Mouse (Mus musculus): ENCODE results near the gene Pak1. TPM values are rescaled to one million over a fixed set of nuclear protein-coding genes. Genes with fewer than 3 reads are reported as not detected.

Pak1 gene
- polyA plus RNA-seq, 1 experiment from 2014 or later, result 121 TPM

DNA sequence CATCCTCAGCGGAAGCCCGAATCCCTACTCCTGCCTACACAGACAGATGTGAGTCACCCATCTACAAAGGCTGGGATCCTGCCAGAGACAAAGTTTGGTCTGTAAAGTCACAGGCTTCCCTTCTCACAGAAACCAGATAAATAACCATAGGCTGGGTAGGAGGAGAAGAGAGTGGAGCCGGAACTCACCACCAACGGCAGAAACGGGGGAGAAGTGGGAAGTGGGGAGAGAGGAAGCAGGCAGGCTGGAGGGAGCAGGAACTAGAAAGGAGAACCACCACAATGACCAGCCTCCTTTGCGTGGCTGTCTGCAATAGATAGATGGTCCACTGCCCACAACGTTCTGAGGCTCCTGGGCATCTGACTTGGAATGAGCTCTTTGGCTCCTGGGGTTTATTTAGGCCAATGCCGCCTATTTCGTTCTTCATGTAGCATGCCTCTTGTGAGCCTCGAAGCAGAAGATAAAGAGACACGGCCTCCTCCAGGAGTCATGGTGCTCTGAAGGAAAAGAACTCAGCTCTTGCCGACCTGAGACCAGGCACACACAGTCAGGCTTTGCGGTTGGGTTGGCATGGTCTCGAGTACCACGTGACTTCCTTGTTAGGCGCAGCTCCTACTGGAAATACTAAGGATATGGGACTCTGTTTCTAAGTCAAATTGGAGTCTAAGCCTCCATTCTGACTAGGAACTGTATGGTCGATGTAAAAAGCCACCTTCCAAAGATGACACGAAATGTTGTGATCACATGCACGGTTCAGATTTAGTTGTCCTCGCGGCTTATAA, 23.0 kb upstream of the Pak1 start:
- H3K36me3 ChIP-seq, result no peaks in the 10 kb centered on the region
- H3K27me3 ChIP-seq, result no peaks in the 10 kb centered on the region
- H3K27ac ChIP-seq (replicated peaks), result no peak overlapping the region
- 94% methylated on average over 21 of the region's 21 CpGs for WGBS
- no peaks in the 10 kb centered on the region for H3K4me1 ChIP-seq
- H3K4me3 ChIP-seq, result no peak overlapping the region
- H3K4me2 ChIP-seq (replicated peaks), result no peak overlapping the region
- no peak overlapping the region for H3K9ac ChIP-seq (replicated peaks)
- ATAC-seq (ENCODE audit: low FRiP score, low read depth), result no peak
- H3K9me3 ChIP-seq, result no peaks in the 10 kb centered on the region

- Histone ChIP-seq H3K4me3 (no peak overlapping the region), H3K9ac (replicated peaks) (no peak overlapping the region), H3K4me1 (no peaks in the 10 kb centered on the region), H3K4me2 (replicated peaks) (no peak overlapping the region), H3K36me3 (no peaks in the 10 kb centered on the region), H3K27me3 (no peaks in the 10 kb centered on the region), H3K27ac (replicated peaks) (no peak overlapping the region), H3K9me3 (no peaks in the 10 kb centered on the region)
- no peak for ATAC-seq (ENCODE audit: low FRiP score, low read depth)
- 86% methylated on average over 5 of the region's 5 CpGs for WGBS
Measured at GRCm38 (mm10) chr7:97765963-97766347, 22.4 kb upstream of the Pak1 start.

- Histone ChIP-seq H3K4me3 (no peak overlapping the region), H3K4me1 (no peaks in the 10 kb centered on the region), H3K9ac (replicated peaks) (no peak overlapping the region), H3K36me3 (no peaks in the 10 kb centered on the region), H3K27ac (replicated peaks) (no peak overlapping the region), H3K4me2 (replicated peaks) (no peak overlapping the region), H3K9me3 (no peaks in the 10 kb centered on the region), H3K27me3 (no peaks in the 10 kb centered on the region)
- no peak for ATAC-seq (ENCODE audit: low FRiP score, low read depth)
- 84% methylated on average over 9 of the region's 9 CpGs for WGBS
Measured at GRCm38 (mm10) chr7:97766406-97767166, 21.8 kb upstream of the Pak1 start.

DNA sequence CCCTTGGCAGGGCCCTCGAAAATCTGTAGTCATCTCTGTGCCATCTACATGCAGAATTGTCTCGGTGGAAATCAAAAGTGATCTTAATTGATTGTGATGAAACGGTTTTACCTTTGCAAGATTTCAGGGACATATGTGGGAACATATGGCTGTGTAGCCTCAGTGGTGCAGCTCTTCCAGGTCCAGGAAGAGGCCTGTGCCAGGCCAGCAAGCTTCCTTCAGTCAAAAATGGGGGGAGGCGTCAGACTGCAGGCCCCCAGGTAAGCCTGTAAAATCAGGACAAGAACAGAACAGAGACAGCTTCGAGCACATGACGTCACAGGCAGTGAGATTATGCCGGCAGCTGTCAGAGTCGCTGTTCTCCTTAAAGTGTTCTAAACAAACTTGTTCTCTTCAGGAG, 20.5 kb upstream of the Pak1 start:
- Histone ChIP-seq H3K9ac (replicated peaks) (no peak overlapping the region), H3K36me3 (no peaks in the 10 kb centered on the region), H3K9me3 (no peaks in the 10 kb centered on the region), H3K27ac (replicated peaks) (no peak overlapping the region), H3K4me2 (replicated peaks) (no peak overlapping the region), H3K4me1 (no peaks in the 10 kb centered on the region), H3K4me3 (no peak overlapping the region), H3K27me3 (no peaks in the 10 kb centered on the region)
- 86% methylated on average over 8 of the region's 8 CpGs for WGBS
- ATAC-seq (ENCODE audit: low FRiP score, low read depth), result no peak

GRCm38 (mm10) chr7:97769020-97769419, 19.3 kb upstream of the Pak1 start:
- Histone ChIP-seq H3K4me1 (no peaks in the 10 kb centered on the region), H3K9ac (replicated peaks) (no peak overlapping the region), H3K9me3 (no peaks in the 10 kb centered on the region), H3K27ac (replicated peaks) (no peak overlapping the region), H3K4me3 (no peak overlapping the region), H3K4me2 (replicated peaks) (no peak overlapping the region), H3K27me3 (no peaks in the 10 kb centered on the region), H3K36me3 (no peaks in the 10 kb centered on the region)
- WGBS, result 81% methylated on average over 4 of the region's 4 CpGs
- no peak for ATAC-seq (ENCODE audit: low FRiP score, low read depth)

- ATAC-seq (ENCODE audit: low FRiP score, low read depth), result no peak
Measured at GRCm38 (mm10) chr7:97770841-97771620, 17.3 kb upstream of the Pak1 start.

DNA sequence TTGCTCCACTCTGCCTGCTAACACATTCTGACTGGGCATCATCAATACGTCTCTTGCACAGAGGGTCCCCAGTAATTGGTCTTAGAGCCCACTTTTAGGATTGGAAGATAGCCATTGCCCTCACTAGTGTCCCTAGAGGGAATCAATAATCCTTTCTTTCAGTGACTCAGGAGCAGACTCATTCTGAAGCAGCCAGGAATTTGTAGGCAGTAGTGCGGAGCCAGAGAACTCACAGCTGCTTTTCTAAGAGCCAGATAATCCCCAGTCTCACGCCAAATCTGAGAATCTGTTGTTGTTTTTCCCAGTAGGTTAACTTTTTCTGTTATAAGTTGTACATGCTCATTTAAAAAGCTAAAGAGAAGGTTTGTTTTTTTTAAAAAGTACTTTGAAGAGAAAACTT, 13.0 kb upstream of the Pak1 start:
- no peak for ATAC-seq (ENCODE audit: low FRiP score, low read depth)
- Histone ChIP-seq H3K27ac (replicated peaks) (no peak overlapping the region), H3K27me3 (no peaks in the 10 kb centered on the region), H3K4me1 (no peaks in the 10 kb centered on the region), H3K4me2 (replicated peaks) (no peak overlapping the region), H3K36me3 (no peaks in the 10 kb centered on the region), H3K9me3 (no peaks in the 10 kb centered on the region), H3K4me3 (no peak overlapping the region), H3K9ac (replicated peaks) (no peak overlapping the region)
- 10% methylated on average over 3 of the region's 3 CpGs for WGBS

More at GRCm38 (mm10) chr7:97770841-97771620, 17.3 kb upstream of the Pak1 start:
- Histone ChIP-seq H3K9ac (replicated peaks) (no peak overlapping the region), H3K4me3 (no peak overlapping the region), H3K4me1 (no peaks in the 10 kb centered on the region), H3K27ac (replicated peaks) (no peak overlapping the region), H3K36me3 (no peaks in the 10 kb centered on the region), H3K4me2 (replicated peaks) (no peak overlapping the region), H3K9me3 (no peaks in the 10 kb centered on the region), H3K27me3 (no peaks in the 10 kb centered on the region)
- 87% methylated on average over 6 of the region's 6 CpGs for WGBS

DNA sequence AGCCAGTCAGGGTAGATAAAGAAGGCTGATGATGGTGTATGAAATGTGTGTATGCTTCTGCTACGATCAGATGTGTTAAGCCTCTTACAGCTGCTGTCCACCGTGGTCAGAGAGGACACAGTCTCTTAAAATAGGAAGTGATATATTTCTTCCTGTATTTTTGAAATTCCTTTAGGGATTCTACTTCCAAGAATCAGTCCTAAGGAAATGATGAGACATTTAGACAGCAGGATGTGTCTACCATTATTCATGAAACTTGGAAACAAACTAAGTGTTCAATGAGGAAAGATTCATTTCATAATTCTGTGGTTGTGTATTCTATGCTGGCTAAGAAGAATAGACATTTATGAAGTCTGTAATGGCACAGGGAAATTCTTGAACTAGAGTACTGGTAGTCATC, 12.4 kb upstream of the Pak1 start:
- Histone ChIP-seq H3K27me3 (no peaks in the 10 kb centered on the region), H3K27ac (replicated peaks) (no peak overlapping the region), H3K9ac (replicated peaks) (no peak overlapping the region), H3K4me1 (no peaks in the 10 kb centered on the region), H3K4me2 (replicated peaks) (no peak overlapping the region), H3K36me3 (no peaks in the 10 kb centered on the region), H3K4me3 (no peak overlapping the region), H3K9me3 (no peaks in the 10 kb centered on the region)
- 77% methylated on average over 2 of the region's 2 CpGs for WGBS
- ATAC-seq (ENCODE audit: low FRiP score, low read depth), result no peak

DNA sequence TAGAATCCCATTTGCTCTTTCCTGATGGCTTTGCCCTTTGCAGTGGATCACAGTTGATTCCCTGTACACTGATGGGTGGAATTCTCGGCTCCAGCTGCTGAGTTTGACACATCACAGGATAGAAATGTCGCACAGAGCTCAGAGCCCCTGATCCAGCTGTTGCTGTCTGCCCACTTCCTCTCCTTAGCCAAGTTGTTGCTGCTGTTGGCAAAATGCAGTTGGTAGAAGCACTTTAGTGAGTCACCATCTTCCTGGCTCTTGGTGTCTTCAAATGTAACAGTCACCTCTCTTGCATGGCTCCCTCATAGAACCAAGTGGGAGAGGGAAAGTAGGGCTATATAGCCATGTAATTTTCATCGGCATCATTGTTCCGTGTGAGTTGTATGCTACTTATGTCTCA, 11.2 kb upstream of the Pak1 start:
- 89% methylated on average over 4 of the region's 4 CpGs for WGBS
- Histone ChIP-seq H3K4me1 (no peaks in the 10 kb centered on the region), H3K27ac (replicated peaks) (no peak overlapping the region), H3K36me3 (no peaks in the 10 kb centered on the region), H3K27me3 (no peaks in the 10 kb centered on the region), H3K9me3 (no peaks in the 10 kb centered on the region), H3K4me3 (no peak overlapping the region), H3K4me2 (replicated peaks) (no peak overlapping the region), H3K9ac (replicated peaks) (no peak overlapping the region)
- ATAC-seq (ENCODE audit: low FRiP score, low read depth), result no peak

- no peaks in the 10 kb centered on the region for H3K4me1 ChIP-seq
- no peak overlapping the region for H3K27ac ChIP-seq (replicated peaks)
- ATAC-seq (ENCODE audit: low FRiP score, low read depth), result no peak
- no peak overlapping the region for H3K4me3 ChIP-seq
- H3K9me3 ChIP-seq, result no peaks in the 10 kb centered on the region
- H3K9ac ChIP-seq (replicated peaks), result no peak overlapping the region
- WGBS, result 90% methylated on average over 1 of the region's 1 CpGs
- no peak overlapping the region for H3K4me2 ChIP-seq (replicated peaks)
- H3K36me3 ChIP-seq, result no peaks in the 10 kb centered on the region
- H3K27me3 ChIP-seq, result no peaks in the 10 kb centered on the region
Measured at GRCm38 (mm10) chr7:97780222-97780621, 8.1 kb upstream of the Pak1 start.

GRCm38 (mm10) chr7:97780815-97781214, 7.5 kb upstream of the Pak1 start:
- no peak overlapping the region for H3K4me2 ChIP-seq (replicated peaks)
- no peaks in the 10 kb centered on the region for H3K36me3 ChIP-seq
- 94% methylated on average over 1 of the region's 1 CpGs for WGBS
- H3K4me3 ChIP-seq, result no peak overlapping the region
- ATAC-seq (ENCODE audit: low FRiP score, low read depth), result no peak
- H3K4me1 ChIP-seq, result no peaks in the 10 kb centered on the region
- H3K27ac ChIP-seq (replicated peaks), result no peak overlapping the region
- H3K9ac ChIP-seq (replicated peaks), result no peak overlapping the region
- H3K9me3 ChIP-seq, result no peaks in the 10 kb centered on the region
- no peaks in the 10 kb centered on the region for H3K27me3 ChIP-seq

DNA sequence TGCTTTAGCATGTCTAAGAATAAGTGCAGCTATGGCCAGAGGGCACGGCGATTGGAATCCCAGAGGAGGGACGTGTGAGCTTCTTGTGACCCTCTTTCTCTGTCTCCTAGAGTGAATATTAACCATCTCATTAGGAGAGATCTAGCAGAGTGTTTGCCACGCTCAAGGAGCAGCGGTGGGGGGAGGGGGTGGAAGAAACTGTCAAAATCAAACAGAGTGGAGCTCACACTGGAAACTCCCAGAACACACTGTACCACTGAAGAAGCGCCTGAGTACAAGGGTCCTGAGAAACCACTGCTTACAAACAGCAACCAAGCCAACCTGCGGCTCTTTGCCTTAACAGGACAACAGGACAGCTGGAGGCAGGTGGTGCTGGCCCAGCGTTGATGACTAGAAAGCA, 6.8 kb upstream of the Pak1 start:
- Histone ChIP-seq H3K4me2 (replicated peaks) (no peak overlapping the region), H3K27ac (replicated peaks) (no peak overlapping the region), H3K9ac (replicated peaks) (no peak overlapping the region), H3K4me3 (no peak overlapping the region), H3K27me3 (no peaks in the 10 kb centered on the region), H3K4me1 (no peaks in the 10 kb centered on the region), H3K36me3 (no peaks in the 10 kb centered on the region), H3K9me3 (no peaks in the 10 kb centered on the region)
- ATAC-seq (ENCODE audit: low FRiP score, low read depth), result no peak
- WGBS, result 76% methylated on average over 8 of the region's 8 CpGs
